Mouse (Mus musculus) olfactory bulb, adult 2 months (tissue): ENCODE data around the gene Camsap3.

Source experiments
- CTCF ChIP-seq: fragments of 200-500 bp; IDR thresholded peaks from 2 replicates; pipeline ENCODE4 v1.5.1; 2012; ENCODE audit warnings: low read depth, mild to moderate bottlenecking, low read length, moderate library complexity; ENCODE audit not compliant: insufficient read depth
- POLR2A ChIP-seq: fragments of 200-500 bp; IDR thresholded peaks from 2 replicates; pipeline ENCODE4 v1.6.1; 2012; ENCODE audit warnings: mild to moderate bottlenecking, low read depth, low read length, moderate library complexity; ENCODE audit not compliant: insufficient read depth

DNA sequence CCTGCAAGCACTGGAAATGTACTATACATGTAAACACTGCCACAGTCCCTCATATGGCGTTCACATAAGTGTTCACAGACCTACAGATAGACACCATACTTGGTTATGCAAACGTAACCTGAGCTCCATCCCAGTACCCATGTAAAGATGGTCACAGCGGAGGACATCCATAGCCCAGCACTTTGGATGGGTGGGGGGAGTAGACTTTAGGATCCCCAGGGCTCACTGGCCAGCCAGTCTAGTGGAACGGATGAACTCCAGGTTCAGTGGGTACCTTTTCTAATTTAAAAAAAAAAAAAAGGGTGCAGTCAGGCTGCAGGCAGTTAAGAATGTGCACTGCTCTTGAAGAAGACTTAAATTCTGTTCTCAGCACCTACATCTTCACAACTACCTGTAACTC is 47.0 kb upstream of the Camsap3 start:
- TF ChIP-seq POLR2A: no peak
- no peak for TF ChIP-seq CTCF
